Mouse (Mus musculus): ENCODE measurements around the gene Gmps.

GRCm38 (mm10) chr3:64021436-64021835 is 45.5 kb downstream of the Gmps start:
- TF ChIP-seq POLR2A (IDR thresholded peaks at IDR 0.05; ENCODE audit: low read depth, low read length) (no peak), CTCF (IDR thresholded peaks at IDR 0.05; ENCODE audit: extremely low read depth, insufficient read length, insufficient replicate concordance, low read depth, low read length) (no peak)

All from small intestine, adult 2 months (tissue).